Mouse (Mus musculus) right cerebral cortex, postnatal 10 days (tissue): ENCODE measurements around the gene Myo1e.

Experiments
- DNase-seq, 2 experiments: peaks; one replicate each; pipeline ENCODE4 v3.0.0; 2021; ENCODE audit warnings: low spot score in 2 of 2

The Myo1e gene

DNA sequence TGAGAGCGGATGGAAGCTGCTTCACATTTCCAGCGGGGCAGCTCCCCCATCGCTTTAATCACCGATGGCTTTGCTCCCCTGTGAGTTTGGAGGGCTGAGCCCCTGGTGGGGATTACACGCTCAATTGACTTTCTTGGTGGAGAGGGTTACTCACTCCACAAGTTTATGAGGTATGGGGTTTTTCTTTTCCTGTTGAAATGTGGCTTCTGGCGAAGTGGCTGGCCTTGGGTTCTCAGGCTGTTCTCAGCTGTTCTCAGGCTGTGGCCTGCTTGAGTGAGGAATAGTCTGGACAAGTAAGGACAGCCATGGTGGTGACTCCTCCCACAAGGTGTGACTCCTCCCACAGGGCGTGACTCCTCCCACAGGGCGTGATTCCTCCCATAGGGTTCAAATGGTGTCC is 149.1 kb downstream of the Myo1e start:
- no peak for DNase-seq

DNA sequence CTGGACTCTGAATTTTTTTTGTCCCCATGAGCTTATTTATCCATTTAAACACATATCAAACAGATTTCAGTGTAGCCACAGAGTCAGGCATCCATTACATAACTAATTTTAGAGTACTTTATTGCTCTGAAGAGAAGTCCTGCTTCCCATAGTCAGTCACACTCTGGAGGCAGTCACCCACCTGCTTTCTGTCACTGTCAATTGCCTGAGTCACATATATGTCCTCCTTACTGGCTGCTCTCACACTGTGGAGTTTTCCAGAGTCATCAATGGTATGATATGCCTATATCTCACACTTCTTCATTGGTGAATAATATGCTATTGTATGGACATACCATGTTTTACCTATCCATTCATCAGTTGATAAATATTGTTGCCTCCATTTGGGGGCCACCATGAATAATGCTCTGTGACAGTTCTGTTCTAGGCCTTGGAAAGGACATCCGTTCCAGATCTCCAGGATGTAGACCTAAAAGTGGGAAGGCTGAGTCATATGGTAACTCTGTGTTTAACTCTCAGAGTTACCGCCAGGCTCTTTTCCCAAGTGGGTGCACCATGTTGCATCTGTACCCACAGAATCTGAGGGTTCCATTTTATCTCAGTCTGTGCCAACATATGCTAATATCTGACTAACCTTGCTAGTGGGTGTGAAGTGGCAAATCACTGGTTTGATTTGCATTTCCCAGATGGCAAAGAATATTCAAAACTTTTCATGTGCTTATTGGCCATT is 152.4 kb downstream of the Myo1e start:
- DNase-seq, result no peak

DNA sequence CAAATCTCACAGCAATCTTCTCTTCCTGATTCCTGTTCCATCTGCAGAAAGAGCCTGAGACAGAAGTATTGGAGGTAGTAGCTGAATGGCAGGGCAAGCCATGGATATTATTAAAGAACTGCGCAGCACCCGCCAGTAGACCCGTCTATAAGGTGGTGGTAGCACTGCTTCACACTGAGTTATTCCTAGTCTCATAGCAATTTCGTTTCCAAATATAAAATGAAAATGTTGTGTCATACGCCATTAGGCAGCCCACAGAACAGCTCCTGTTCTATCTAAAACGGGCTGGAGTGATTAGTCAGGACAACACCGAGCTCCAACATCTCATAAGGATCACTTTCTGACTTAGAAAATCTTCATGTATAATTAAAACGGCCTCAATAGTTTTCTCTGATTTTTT is 157.6 kb downstream of the Myo1e start:
- peak in 1 of 2 experiments; percentile 38 for DNase-seq

DNA sequence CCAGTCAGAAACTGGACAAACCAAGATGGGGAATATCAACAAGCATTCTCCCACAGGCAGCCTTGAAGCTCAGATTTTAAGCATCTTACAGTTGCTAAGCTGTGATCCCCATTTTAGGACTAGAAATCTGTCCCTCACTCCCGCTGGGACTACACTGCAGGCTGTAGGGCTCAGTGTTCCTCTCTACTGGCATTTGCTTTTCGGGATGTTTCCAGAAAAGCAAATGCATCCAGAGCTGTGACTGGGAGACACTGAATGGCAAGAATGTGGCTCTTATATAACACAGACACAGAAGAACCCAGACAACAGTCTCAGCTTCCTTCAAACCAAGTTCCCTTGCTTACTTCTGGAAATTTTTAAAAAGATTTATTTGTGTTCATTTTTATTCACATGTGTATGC is 158.8 kb downstream of the Myo1e start:
- DNase-seq, result no peak

DNA sequence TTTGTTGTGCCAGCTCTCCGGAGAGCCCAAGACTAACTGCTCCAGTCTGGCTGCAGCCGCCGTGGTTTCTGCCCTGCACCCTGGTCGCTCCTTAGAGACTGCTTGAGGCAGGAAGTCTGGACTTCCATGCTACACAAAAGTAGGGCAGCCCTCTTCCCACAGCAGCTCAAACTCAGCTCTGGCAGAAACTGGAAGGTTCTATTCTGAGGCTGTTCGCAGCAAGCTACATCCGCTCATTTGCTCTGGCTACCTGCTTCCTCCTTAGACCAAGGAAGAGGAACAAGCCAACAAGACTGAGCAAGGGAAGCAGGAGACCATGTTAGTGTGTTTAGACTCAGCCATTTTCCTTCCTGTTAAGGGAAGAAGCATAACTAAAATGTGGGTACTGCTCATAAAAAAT is 159.7 kb downstream of the Myo1e start:
- peak; percentile 37 to 58 for DNase-seq

DNA sequence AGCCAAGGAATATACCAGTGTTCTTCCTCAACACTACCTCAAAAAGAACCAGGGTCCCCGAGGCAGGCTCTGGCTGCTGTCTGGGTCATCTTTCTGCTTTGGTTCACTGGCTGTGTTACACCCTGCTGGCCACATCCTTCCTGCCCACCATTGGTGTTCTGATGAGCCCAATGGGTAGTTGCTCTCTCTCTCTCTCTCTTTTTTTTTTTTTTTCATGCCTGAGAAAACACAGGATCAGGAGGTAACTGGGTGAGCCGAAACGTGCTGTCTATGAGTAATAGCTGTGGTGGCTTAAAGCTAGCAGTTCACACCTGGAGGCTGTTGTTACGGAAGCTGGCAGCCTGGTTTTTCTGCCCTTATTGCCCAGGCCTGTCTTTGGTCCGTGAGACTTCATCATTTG is 164.5 kb downstream of the Myo1e start:
- DNase-seq, result no peak

DNA sequence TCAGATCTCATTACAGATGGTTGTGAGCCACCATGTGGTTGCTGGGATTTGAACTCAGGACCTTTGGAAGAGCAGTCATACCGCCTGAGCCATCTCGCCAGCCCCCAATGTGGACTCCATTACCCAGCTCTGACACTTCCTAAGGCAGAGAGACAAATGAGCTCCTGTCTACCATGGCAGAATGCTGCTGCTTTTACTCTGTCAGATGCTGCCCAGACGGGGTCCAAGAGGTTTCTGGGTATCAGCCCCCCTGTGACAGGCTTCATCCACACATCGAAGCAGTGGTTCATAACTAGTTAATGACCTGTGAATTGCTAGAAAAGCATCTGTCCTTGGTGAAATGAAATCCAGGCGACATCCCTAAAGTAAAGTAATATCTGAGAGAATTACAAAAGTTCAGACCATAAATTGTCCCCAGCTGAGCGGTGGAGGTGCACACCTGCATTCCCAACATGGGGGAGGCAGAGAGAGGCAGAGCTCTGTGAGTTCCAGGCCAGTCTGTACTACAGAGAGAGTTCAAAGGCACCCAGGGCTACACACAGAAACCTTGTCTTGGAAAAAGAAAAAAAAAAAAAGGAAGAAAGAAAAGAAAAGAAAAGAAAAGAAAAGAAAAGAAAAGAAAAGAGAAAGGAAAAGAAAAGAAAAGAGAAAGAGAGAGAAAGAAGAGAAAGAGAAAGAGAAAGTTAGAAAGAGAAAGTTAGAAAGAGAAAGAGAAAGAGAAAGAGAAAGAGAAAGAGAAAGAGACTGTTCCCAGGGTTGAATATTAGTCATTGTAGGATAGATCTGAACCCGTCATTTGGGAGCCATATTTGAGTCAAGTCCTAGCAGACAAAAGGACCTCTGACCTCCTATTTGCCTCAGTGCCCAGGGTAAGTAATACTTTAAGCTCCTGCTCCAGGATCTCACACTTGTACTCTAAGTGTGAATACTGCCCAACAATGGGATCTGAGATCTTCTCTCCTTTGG is 172.6 kb downstream of the Myo1e start:
- DNase-seq, result no peak

DNA sequence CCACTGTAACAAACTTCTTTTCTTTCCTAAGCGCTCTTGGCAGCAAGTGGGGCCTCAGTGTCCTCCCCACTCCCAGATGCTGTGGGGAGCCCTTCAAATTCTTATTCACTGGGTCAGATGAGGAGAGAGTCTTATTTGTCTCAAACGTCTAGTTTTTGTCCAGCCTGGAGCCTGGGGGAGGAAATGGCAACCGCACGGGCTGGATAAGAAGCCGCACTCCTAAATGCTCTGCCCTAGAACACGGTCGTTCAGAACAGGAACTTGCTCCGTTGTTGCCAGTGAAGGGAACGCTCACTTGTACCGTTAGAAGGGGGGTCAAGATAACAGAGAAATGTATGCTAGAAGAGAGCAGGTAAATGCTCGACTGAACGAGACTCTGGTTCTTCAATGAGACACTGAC is 174.9 kb downstream of the Myo1e start:
- DNase-seq, result no peak

DNA sequence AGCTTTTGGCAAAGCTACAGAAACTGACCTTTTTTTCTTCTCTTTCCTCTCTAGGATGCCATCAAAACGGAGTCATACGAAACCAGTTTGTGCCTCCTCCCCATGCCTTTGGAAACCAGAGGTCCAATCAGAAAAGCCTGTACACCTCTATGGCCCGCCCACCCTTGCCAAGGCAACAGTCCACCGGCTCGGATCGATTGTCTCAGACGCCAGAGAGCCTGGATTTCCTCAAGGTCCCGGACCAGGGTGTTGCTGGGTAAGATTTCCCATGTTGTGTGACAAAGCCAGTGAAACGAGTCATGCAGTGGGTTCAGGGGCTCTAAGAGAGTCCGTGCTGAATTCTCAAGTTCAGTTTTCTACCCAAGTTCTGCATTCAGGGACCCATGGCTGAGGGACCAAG is 176.6 kb downstream of the Myo1e start:
- DNase-seq, result no peak

DNA sequence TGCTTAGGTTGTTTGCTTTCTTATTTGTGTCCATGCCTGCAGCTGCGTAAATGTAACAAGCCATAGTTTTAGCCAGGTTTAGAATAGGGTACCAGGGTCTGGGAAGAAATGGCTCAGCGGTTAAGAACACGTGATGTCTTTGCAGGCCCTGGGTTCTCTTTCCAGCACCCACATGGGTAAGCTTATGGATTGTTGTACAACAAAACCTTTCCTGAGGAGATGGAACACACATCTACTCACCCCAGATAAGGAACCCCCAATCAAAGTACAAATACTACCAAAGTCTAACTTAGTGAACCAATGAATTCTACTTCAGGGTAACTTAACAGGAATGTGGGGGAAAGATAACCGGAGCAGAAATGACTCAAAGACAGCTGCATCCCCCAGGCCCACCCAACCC is 177.3 kb downstream of the Myo1e start:
- DNase-seq, result no peak

DNA sequence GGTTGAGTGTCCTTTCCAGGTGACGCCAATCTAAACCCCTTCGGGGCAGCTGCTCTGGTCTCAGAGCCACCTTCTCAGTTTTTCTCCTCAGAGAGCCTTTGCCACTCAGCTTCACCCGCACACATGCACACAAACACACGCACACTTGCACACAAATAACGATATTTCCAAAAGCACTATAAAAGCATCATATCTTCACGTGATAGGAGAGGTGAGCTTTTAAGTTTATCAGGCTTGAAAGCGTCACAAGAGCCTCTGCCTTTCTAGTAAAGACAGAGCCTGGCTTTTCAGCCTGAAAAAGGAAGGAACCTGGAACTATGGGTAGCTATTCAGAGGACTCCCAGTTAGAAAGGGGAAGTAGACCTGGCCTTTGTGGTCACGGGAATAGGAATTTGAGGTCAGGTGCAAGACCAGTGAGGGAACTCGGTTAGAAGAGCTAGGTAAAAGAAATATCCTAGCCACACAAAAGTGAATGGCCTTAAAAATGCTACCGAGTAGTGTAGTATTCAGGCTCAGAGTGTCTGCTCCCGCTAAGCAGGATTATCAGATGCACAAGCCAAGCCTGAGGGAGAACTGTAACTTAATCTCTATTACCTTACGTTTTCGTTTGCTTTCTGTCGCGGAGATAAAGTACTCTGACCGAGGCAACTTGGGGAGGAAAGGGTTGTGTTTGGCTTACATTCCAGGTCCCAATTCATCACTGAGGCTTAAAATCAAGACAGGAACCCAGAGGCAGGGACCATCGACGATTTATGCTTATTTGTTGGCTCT is 178.0 kb downstream of the Myo1e start:
- no peak for DNase-seq

DNA sequence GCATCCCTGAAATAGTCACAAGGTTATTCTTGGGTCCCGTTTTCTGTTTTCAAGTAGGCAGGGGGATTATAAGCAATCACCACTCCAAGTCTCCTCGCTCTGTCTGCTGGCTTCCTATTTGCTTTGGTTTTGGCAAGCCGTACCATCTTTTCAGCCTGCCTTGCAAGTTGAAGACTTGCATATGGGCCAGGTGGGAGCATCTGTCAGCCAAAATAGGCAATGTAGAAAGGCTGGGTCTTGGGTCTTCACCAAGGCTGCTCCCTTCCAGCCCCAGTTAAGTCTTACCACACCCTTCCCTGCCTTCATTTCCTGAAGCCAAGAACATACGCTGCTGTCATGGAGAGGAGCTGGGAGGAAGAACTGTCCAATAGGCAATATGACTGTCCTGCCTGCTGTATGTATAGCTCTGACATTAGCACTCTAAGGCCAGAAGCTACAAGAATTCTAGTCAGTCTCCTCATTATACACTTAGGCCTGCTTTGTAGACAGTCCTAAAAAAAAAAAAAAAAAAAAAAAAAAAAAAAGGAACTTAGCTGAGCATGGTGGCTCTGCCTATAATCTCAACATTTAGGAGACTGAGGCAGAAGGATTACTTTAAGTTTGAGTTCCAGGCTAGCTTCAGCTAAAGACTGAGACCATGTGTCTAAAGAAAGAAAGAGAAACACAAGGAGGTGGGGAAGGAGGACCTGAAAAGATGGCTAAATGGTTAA is 180.4 kb downstream of the Myo1e start:
- DNase-seq, result peak in 1 of 2 experiments; percentile 55

DNA sequence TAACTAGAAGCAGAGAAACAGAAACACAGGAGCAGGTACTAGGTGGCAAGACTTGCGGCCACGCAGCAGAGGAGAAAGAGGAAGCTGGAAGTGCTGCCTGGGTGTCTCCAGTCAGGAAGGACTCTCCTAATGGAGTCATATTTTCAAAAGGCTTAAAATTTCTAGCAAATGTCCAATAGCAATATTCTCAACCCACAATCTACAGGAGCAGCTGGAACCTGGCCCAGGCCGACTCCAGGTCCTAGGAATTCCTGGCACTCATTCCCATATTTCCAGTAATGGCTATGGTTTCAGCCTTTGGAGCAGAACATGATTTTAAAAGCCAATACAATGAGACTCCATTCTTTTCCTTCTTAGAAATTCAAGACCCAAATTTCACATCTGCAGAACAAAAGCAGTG is 182.4 kb downstream of the Myo1e start:
- no peak for DNase-seq

DNA sequence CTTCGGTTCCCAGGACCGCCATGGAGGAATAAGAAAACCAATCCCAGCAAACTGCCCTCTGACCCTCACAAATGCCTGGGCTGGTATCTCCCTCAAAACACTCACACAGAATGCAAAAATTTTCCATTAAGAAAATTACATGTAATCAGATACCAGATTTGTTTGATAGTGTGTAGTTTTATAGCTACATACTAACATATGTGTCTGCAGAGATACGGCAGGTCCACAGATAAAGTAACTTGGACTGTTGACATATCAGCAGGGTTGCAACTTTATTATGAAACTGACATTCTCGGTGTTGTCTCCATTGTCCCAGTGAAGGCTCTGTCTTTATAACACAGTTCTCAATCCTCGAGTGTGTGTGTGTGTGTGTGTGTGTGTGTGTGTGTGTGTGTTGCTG is 183.9 kb downstream of the Myo1e start:
- no peak for DNase-seq

DNA sequence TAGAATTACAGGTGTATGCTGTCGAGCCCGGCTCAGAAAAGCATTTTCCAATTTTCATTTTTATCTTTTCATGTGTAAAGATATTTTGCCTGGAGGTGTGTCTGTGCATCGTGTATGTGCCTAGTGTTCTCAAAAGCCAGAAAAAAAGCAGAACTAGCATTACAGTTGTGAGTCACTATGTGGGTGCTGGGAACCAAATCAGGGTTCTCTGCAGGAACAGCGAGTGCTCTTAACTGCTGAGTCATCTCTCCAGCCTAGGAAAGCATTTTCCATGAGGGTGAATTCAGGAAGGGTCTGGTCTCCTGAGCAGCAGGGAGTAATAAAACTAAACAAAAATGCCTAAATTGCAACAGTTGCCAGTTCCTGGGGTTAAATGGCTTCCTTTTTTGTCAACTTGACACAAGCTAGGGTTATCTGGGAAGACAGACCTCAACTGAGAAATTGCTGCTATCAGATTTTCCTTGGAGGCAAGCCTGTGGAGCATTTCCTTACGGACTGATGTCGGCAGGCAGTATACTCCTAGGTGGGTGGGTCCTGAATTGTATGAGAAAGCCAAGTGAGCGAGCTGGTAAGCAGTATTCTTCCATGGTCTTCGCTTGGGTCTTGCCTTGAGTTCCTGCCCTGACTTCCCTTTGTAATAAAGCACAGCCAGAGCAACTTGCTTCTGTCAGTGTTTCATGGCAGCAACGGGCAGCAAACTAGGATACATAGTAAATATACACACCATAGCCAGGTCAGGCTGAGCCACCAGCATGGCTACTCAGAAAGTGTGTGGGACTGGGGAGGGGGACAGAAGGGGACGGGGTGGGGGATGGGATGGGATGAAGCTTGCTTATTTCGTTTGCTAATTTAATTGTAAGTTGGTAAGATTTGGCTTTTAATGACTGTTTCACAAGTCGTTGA is 184.8 kb downstream of the Myo1e start:
- no peak for DNase-seq

DNA sequence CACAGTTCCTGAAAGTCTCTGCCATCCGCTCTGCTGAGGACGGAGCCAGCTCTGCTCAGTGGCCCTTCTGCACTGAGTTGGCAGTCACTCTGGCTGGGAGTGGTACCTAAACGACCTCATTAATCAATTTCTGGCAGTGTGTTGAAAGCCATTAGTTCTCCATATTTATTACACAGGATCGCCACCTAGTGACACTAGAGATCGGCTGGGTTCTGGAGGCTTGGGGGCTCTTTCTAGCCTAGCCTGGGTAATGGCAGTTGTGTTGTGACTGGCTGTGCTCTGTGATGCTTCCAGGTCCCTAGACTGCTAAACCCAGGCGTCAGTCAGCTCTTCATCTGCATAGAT is 185.4 kb downstream of the Myo1e start:
- peak; percentile 61 to 65 for DNase-seq

DNA sequence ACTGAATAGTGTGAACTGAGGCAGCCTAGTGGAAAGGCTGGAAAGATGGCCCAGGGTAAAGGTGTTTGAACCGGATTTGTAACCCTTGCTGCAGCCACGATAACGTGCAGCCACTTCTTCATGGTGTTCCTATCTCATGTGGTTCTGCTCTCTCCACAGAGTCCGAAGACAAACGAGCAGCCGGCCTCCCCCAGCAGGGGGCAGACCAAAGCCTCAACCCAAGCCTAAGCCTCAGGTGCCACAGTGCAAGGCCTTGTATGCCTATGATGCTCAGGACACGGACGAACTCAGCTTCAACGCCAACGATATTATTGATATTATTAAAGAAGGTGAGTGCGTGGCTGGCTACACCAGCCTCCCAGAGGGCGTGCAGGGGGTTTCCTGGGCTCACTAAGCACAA is 188.5 kb downstream of the Myo1e start:
- no peak for DNase-seq

DNA sequence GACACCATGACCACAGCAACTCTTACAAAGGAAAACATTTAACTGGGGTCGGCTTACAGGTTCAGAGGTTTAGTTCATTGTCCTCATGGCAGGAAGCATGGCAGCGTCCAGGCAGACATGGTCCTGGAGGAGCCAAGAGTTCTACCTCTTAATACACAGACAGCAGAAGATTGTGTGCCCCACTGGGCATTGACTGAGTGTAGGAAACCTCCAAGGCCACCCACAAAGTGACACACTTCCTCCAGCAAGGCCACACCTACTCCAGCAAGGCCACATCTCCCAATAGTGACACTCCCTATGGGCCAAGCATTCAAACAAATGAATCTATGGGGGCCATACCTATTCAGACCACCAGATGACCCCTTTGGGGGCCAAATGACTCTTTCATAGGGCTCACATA is 188.9 kb downstream of the Myo1e start:
- DNase-seq, result no peak

DNA sequence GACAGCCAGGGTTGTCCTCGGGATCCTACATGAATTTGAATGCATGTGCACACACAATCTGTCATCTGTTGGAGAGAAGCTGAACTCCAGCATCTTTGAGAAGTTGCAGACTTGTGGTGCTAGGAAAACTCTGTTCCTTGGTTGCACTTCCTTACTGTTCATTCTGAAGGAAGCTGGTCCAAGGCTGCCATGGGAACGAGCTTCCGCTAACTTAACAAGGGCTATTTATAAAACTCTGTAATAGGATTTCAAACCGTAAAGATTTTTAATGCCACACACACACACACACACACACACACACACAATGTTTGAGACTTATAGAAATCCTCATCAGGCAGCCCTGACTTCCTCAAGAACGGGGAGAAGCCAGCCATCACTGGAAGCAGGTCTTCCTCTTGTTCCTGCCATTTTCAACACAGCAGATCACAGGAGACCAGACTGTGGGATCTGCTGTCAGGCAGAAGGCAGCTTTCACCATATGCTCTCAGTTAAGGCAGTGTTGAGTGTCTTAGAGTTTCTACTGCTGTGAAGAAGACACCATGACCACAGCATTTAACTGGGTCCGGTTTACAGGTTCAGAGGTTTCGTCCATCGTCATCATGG is 194.9 kb downstream of the Myo1e start:
- DNase-seq, result peak; percentile 69 to 88

DNA sequence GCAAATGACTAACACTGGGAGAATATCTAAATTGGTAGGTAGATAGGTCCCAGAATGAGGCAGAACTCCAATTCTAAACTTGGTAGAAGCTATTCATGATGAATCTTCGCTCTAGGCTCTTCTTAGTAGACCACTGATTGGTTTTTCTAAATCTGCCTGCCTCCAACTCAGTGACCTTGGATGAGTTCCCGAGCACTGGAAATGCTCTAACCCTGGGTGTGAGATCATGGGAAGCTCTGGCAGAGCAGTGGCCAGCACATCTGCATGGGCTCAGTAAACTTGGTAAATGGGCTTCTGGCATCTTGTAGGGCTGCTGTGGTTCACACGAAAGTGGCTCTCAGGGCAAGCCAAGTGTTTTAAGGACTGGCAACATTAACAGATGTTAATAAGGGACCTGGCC is 199.4 kb downstream of the Myo1e start:
- no peak for DNase-seq
